In the genomic region with DNA sequence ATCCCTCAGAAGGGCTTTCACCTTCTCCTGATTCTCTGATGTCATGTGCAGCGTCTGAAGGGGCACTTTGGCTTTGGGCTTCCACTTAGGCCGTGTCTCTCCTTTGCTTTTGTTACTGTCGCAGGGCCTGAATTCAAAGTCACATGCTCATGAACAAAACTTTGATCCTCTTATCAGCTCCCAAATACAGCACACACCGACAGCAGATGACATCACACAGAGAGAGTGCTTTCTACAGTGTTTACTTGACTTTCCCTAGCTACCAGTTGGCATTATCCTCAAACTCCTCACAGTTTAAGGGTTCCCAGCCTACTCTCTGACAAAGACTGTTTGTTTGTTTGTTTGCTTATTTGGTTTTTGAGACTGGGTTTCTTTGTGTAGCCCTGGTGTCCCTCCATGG, we compare ENCODE assay signal across 26 mouse cellular contexts. TPM values are rescaled to one million over a fixed set of nuclear protein-coding genes. Genes with fewer than 3 reads are reported as not detected.
DNase-seq lines count a peak whose midpoint lies in the region; ATAC-seq and TF ChIP-seq lines count a peak whose summit lies in the region.
"Had no signal": no experiment of that assay in that cellular context is flagged by ENCODE, and none has a peak within 500 bp of the region (broad histone marks: within the 10 kb centered on the region; RNA-seq: fewer than 3 reads in every experiment).

No protein-coding gene starts in this region.

- H3K9me3 ChIP-seq in liver, embryonic 14.5 days (ENCODE audit: control insufficient read depth, low read length) = no peaks in the 10 kb centered on the region
- no peaks in the 10 kb centered on the region for H3K9me3 ChIP-seq in liver, embryonic 11.5 days (ENCODE audit: control insufficient read depth, low read length)
- no peaks in the 10 kb centered on the region for H3K9me3 ChIP-seq in lung, postnatal 0 days (ENCODE audit: low read length)
- H3K9me3 ChIP-seq: forebrain, embryonic 10.5 days; forebrain, embryonic 13.5 days; G1E; heart, embryonic 10.5 days; heart, embryonic 13.5 days had no signal

- ATAC-seq in liver, embryonic 14.5 days (ENCODE audit: insufficient read depth) = peak; percentile 33; the same call in 1 of the 2 replicates
- no peak for ATAC-seq in liver, embryonic 11.5 days (replicated peaks; ENCODE audit: low FRiP score)
- ATAC-seq in lung, postnatal 0 days = peak; percentile 34; the same call in 1 of the 2 replicates
- ATAC-seq: forebrain, embryonic 13.5 days; forebrain, embryonic 16.5 days; Patski had no signal

- TF ChIP-seq EP300 in liver, embryonic 14.5 days (IDR thresholded peaks at IDR 0.05; ENCODE audit: low read depth) = no peak
- no peak for TF ChIP-seq EP300 in lung, postnatal 0 days (IDR thresholded peaks at IDR 0.05)

- no peak for DNase-seq in liver, embryonic 14.5 days (ENCODE audit: low read depth in 3 of 3, low spot score in 3 of 3)
- DNase-seq in liver, embryonic 11.5 days (ENCODE audit: low spot score) = no peak
- DNase-seq in lung, postnatal 0 days (ENCODE audit: low spot score) = peak; percentile 28
- no peak for DNase-seq in lung, postnatal 10 days
- DNase-seq in lung, postnatal 36 days = peak; percentile 32
- no peak for DNase-seq in kidney, postnatal 14 days
- DNase-seq: adrenal gland, postnatal 10 days; adrenal gland, postnatal 36 days; B cell, adult 2 months; cerebellum, adult 18-20 months; cerebellum, adult 9-10 months; cerebellum, postnatal 14 days; gastrocnemius, postnatal 10 days; gastrocnemius, postnatal 36 days; heart, adult 2 months; heart, postnatal 14 days; heart, postnatal 4 days had no signal

- WGBS in liver, embryonic 14.5 days (ENCODE audit: insufficient replicate concordance) = 60% methylated on average over 4 of the region's 4 CpGs
- 75% methylated on average over 4 of the region's 4 CpGs for WGBS in liver, embryonic 11.5 days
- 65% methylated on average over 4 of the region's 4 CpGs for WGBS in lung, postnatal 0 days

- no peaks in the 10 kb centered on the region for H3K27me3 ChIP-seq in liver, embryonic 14.5 days (ENCODE audit: control insufficient read depth, insufficient read depth, low read length)
- no peaks in the 10 kb centered on the region for H3K27me3 ChIP-seq in liver, embryonic 11.5 days (replicated peaks; ENCODE audit: control insufficient read depth, insufficient read depth, low read length)
- H3K27me3 ChIP-seq in lung, postnatal 0 days (replicated peaks; ENCODE audit: insufficient read depth, low read length) = no peaks in the 10 kb centered on the region
- H3K27me3 ChIP-seq: CH12.LX; forebrain, embryonic 13.5 days; heart, embryonic 13.5 days; Patski had no signal

- no peak overlapping the region for H3K27ac ChIP-seq in liver, embryonic 14.5 days
- H3K27ac ChIP-seq in liver, embryonic 11.5 days (ENCODE audit: low read depth, low read length) = no peak overlapping the region
- 0 out of 2 replicates have a peak overlapping the region, but pooled peaks have one; percentile 2 for H3K27ac ChIP-seq in lung, postnatal 0 days (ENCODE audit: low read length)
- H3K27ac ChIP-seq: forebrain, embryonic 10.5 days; forebrain, embryonic 13.5 days; heart, adult 2 months; heart, embryonic 10.5 days; heart, embryonic 13.5 days; hindbrain, embryonic 14.5 days had no signal

- no peak overlapping the region for H3K4me2 ChIP-seq in liver, embryonic 14.5 days (ENCODE audit: low read depth)
- no peak overlapping the region for H3K4me2 ChIP-seq in liver, embryonic 11.5 days
- no peak overlapping the region for H3K4me2 ChIP-seq in lung, postnatal 0 days (replicated peaks; ENCODE audit: low read depth, low read length)
- H3K4me2 ChIP-seq: forebrain, embryonic 13.5 days; heart, embryonic 13.5 days; hindbrain, embryonic 14.5 days had no signal

- H3K4me1 ChIP-seq in liver, embryonic 14.5 days (replicated peaks; ENCODE audit: control insufficient read depth in 2 of 2, insufficient read depth in 2 of 2, low read length in 1 of 2) = no peaks in the 10 kb centered on the region; a peak in 1 of 4 replicates
- no peaks in the 10 kb centered on the region for H3K4me1 ChIP-seq in liver, embryonic 11.5 days (replicated peaks; ENCODE audit: control insufficient read depth, insufficient read depth, low read length)
- H3K4me1 ChIP-seq in lung, postnatal 0 days (ENCODE audit: insufficient read depth, low read depth, low read length) = no peaks in the 10 kb centered on the region
- H3K4me1 ChIP-seq: forebrain, embryonic 10.5 days; forebrain, embryonic 13.5 days; heart, embryonic 13.5 days had no signal

- H3K36me3 ChIP-seq in liver, embryonic 14.5 days (replicated peaks; ENCODE audit: control insufficient read depth, insufficient read depth, low read depth) = no peaks in the 10 kb centered on the region; the same call in none of the 2 replicates
- peaks cover 9% of the 10 kb centered on the region for H3K36me3 ChIP-seq in liver, embryonic 11.5 days (ENCODE audit: control insufficient read depth, insufficient read depth, low read length)
- peaks cover 25% of the 10 kb centered on the region; the same call in 1 of the 2 replicates for H3K36me3 ChIP-seq in lung, postnatal 0 days (ENCODE audit: insufficient read depth, low read length)

- TF ChIP-seq CTCF in liver, embryonic 14.5 days (IDR thresholded peaks at IDR 0.05; ENCODE audit: low read depth) = no peak
- TF ChIP-seq CTCF in lung, postnatal 0 days (IDR thresholded peaks at IDR 0.05) = no peak

- no peak overlapping the region for H3K4me3 ChIP-seq in liver, embryonic 14.5 days (ENCODE audit: insufficient read depth in 1 of 2, low read depth in 2 of 2, low read length in 2 of 2)
- no peak overlapping the region for H3K4me3 ChIP-seq in liver, embryonic 11.5 days (ENCODE audit: low read depth, low read length)
- no peak overlapping the region for H3K4me3 ChIP-seq in lung, postnatal 0 days (ENCODE audit: low read depth, low read length)
- H3K4me3 ChIP-seq: forebrain, embryonic 10.5 days; forebrain, embryonic 13.5 days; heart, adult 2 months; heart, embryonic 10.5 days; heart, embryonic 13.5 days had no signal

- H3K9ac ChIP-seq in liver, embryonic 14.5 days (replicated peaks) = no peak overlapping the region
- H3K9ac ChIP-seq in liver, embryonic 11.5 days (ENCODE audit: low read depth, low read length) = no peak overlapping the region
- no peak overlapping the region for H3K9ac ChIP-seq in lung, postnatal 0 days (replicated peaks; ENCODE audit: low read depth)
- H3K9ac ChIP-seq: forebrain, embryonic 13.5 days; heart, embryonic 13.5 days; hindbrain, embryonic 14.5 days had no signal

RNA-seq across cellular contexts. Expression of gene Morn2, which starts 11.7 kb away (rescaled TPM):
- 1.8 and 2.8 TPM in 2 replicates for polyA plus RNA-seq in liver, embryonic 14.5 days (2012; rRNA removed)
- polyA plus RNA-seq in liver, embryonic 14.5 days (2014; fragmentation: Nextera tagmentation; extraction: Ambion mirVana) = 9.1 and 9.8 TPM in 2 replicates
- polyA plus RNA-seq in liver, embryonic 11.5 days (2014; fragmentation: Nextera tagmentation; extraction: Ambion mirVana) = 18.6 and 20.1 TPM in 2 replicates
- 12.5 and 13.2 TPM in 2 replicates for polyA plus RNA-seq in lung, postnatal 0 days (2015; fragmentation: Nextera tagmentation; extraction: Ambion mirVana)

RNA-seq across cellular contexts. Expression of gene Dhx57, which starts 12.0 kb away (rescaled TPM):
- polyA plus RNA-seq in liver, embryonic 14.5 days (2012; rRNA removed) = 4.1 and 5.1 TPM in 2 replicates
- polyA plus RNA-seq in liver, embryonic 14.5 days (2014; fragmentation: Nextera tagmentation; extraction: Ambion mirVana) = 2.8 and 3.6 TPM in 2 replicates
- polyA plus RNA-seq in liver, embryonic 11.5 days (2014; fragmentation: Nextera tagmentation; extraction: Ambion mirVana) = 9.3 and 11.6 TPM in 2 replicates
- 4.2 and 5.7 TPM in 2 replicates for polyA plus RNA-seq in lung, postnatal 0 days (2015; fragmentation: Nextera tagmentation; extraction: Ambion mirVana)

RNA-seq across cellular contexts. Expression of gene Arhgef33, which starts 29.0 kb away (rescaled TPM):
- 0.03 and 0.13 TPM in 2 replicates for polyA plus RNA-seq in liver, embryonic 14.5 days (2012; rRNA removed)
- polyA plus RNA-seq in liver, embryonic 14.5 days (2014; fragmentation: Nextera tagmentation; extraction: Ambion mirVana) = 0.36 and 0.69 TPM in 2 replicates
- 0.45 and 0.49 TPM in 2 replicates for polyA plus RNA-seq in liver, embryonic 11.5 days (2014; fragmentation: Nextera tagmentation; extraction: Ambion mirVana)
- 1.0 and 1.2 TPM in 2 replicates for polyA plus RNA-seq in lung, postnatal 0 days (2015; fragmentation: Nextera tagmentation; extraction: Ambion mirVana)
- polyA plus RNA-seq: G1E had no signal

RNA-seq across cellular contexts. Expression of gene Gemin6, which starts 54.0 kb away (rescaled TPM):
- polyA plus RNA-seq in liver, embryonic 14.5 days (2012; rRNA removed) = 8.6 and 16.2 TPM in 2 replicates
- 33.6 and 35.7 TPM in 2 replicates for polyA plus RNA-seq in liver, embryonic 14.5 days (2014; fragmentation: Nextera tagmentation; extraction: Ambion mirVana)
- 71.9 and 75.9 TPM in 2 replicates for polyA plus RNA-seq in liver, embryonic 11.5 days (2014; fragmentation: Nextera tagmentation; extraction: Ambion mirVana)
- 11.1 and 13.2 TPM in 2 replicates for polyA plus RNA-seq in lung, postnatal 0 days (2015; fragmentation: Nextera tagmentation; extraction: Ambion mirVana)

Comparison
In these comparisons a context has a peak if more than half of its experiments do, and no peak if none do; other contexts are left out.
1. DNase-seq: peak in lung, postnatal 0 days (single experiment) and lung, postnatal 36 days (single experiment); none in liver, embryonic 14.5 days (0 of 3), liver, embryonic 11.5 days (single experiment), lung, postnatal 10 days (single experiment) and kidney, postnatal 14 days (single experiment).